ENCODE assay signal across 12 mouse cellular contexts in the genomic region with DNA sequence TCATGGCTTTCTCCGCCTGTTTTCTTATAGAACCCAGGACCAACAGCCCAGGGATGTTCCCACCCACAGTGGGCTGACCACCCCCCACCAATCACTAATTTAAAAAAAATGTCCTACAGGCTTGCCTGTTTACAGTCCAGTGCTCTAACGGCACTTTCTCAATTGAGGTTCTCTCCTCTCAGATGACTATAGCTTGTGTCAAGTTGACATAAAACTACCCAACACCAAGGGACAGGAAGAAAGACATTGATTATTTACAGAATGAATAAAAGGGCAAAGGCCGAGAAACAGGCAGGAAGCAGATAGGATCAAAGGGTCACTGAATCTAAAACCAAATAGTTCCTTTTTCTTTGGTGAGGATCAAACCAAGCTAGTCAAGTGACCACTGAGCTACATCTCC. TPM values are rescaled to one million over a fixed set of nuclear protein-coding genes. Genes with fewer than 3 reads are reported as not detected.
A peak's percentile ranks its signal among the peaks of the same experiment; 100 is the strongest.
DNase-seq lines count a peak whose midpoint lies in the region; ATAC-seq and TF ChIP-seq lines count a peak whose summit lies in the region.
"Had no signal": no experiment of that assay in that cellular context is flagged by ENCODE, and none has a peak within 500 bp of the region (broad histone marks: within the 10 kb centered on the region; RNA-seq: fewer than 3 reads in every experiment).

No protein-coding gene starts in this region.

- TF ChIP-seq EP300 in heart, postnatal 0 days (IDR thresholded peaks at IDR 0.05; ENCODE audit: low read depth) = no peak
- TF ChIP-seq EP300 in stomach, postnatal 0 days (optimal IDR thresholded peaks at IDR 0.05) = no peak

- no peak for TF ChIP-seq CTCF in heart, postnatal 0 days (IDR thresholded peaks at IDR 0.05; ENCODE audit: low read depth)
- no peak for TF ChIP-seq CTCF in stomach, postnatal 0 days (IDR thresholded peaks at IDR 0.05; ENCODE audit: low read depth)

- no peaks in the 10 kb centered on the region for H3K27me3 ChIP-seq in heart, postnatal 0 days (ENCODE audit: control insufficient read depth, insufficient read depth, low read length)
- H3K27me3 ChIP-seq in stomach, embryonic 15.5 days (replicated peaks) = no peaks in the 10 kb centered on the region
- H3K27me3 ChIP-seq in stomach, postnatal 0 days (ENCODE audit: control insufficient read depth, insufficient read depth, low read length) = no peaks in the 10 kb centered on the region
- no peaks in the 10 kb centered on the region for H3K27me3 ChIP-seq in limb, embryonic 15.5 days

- H3K4me2 ChIP-seq in heart, postnatal 0 days (ENCODE audit: low read depth, low read length) = no peak overlapping the region
- no peak overlapping the region for H3K4me2 ChIP-seq in stomach, embryonic 15.5 days
- H3K4me2 ChIP-seq in stomach, postnatal 0 days (replicated peaks; ENCODE audit: low read depth) = no peak overlapping the region
- H3K4me2 ChIP-seq in limb, embryonic 15.5 days = no peak overlapping the region
- H3K4me2 ChIP-seq: hindbrain, embryonic 14.5 days had no signal

- no peak overlapping the region for H3K4me3 ChIP-seq in heart, postnatal 0 days (ENCODE audit: low read depth, low read length)
- H3K4me3 ChIP-seq in stomach, embryonic 15.5 days (replicated peaks) = no peak overlapping the region
- H3K4me3 ChIP-seq in stomach, postnatal 0 days (ENCODE audit: low read depth, low read length) = no peak overlapping the region
- no peak overlapping the region for H3K4me3 ChIP-seq in limb, embryonic 15.5 days

- DNase-seq in heart, postnatal 0 days (ENCODE audit: low spot score) = no peak
- no peak for DNase-seq in heart, adult 8-10 months (ENCODE audit: low spot score)
- DNase-seq in stomach, postnatal 0 days (ENCODE audit: low spot score) = no peak
- no peak for DNase-seq in adipocyte (ENCODE audit: low spot score)
- no peak for DNase-seq in left cerebral cortex, adult 11 months (ENCODE audit: low spot score)
- DNase-seq: gastrocnemius, postnatal 25 days; lung, postnatal 36 days; midbrain, embryonic 14.5 days; right cerebral cortex, postnatal 14 days had no signal

- 77% methylated on average over 3 of the region's 3 CpGs for WGBS in heart, postnatal 0 days
- WGBS in stomach, embryonic 15.5 days = 51% methylated on average over 3 of the region's 3 CpGs
- 56% methylated on average over 3 of the region's 3 CpGs for WGBS in stomach, postnatal 0 days
- WGBS in limb, embryonic 15.5 days = 46% methylated on average over 3 of the region's 3 CpGs

- H3K36me3 ChIP-seq in heart, postnatal 0 days (replicated peaks; ENCODE audit: control insufficient read depth, insufficient read depth, low read length) = no peaks in the 10 kb centered on the region
- H3K36me3 ChIP-seq in stomach, embryonic 15.5 days = no peaks in the 10 kb centered on the region
- no peaks in the 10 kb centered on the region for H3K36me3 ChIP-seq in stomach, postnatal 0 days (ENCODE audit: control insufficient read depth, insufficient read depth, low read length)
- no peaks in the 10 kb centered on the region for H3K36me3 ChIP-seq in limb, embryonic 15.5 days

- H3K9me3 ChIP-seq in heart, postnatal 0 days (replicated peaks; ENCODE audit: control insufficient read depth, low read length) = no peaks in the 10 kb centered on the region; the same call in 1 of the 2 replicates
- no peaks in the 10 kb centered on the region for H3K9me3 ChIP-seq in stomach, embryonic 15.5 days
- H3K9me3 ChIP-seq in stomach, postnatal 0 days (ENCODE audit: control insufficient read depth, low read length) = no peaks in the 10 kb centered on the region
- no peaks in the 10 kb centered on the region for H3K9me3 ChIP-seq in limb, embryonic 15.5 days

- 0 out of 2 replicates have a peak overlapping the region, but pooled peaks have one; percentile 78 for H3K27ac ChIP-seq in heart, postnatal 0 days (ENCODE audit: low read depth)
- peak overlapping the region; percentile 22 for H3K27ac ChIP-seq in stomach, embryonic 15.5 days
- no peak overlapping the region for H3K27ac ChIP-seq in stomach, postnatal 0 days (replicated peaks)
- peak overlapping the region; percentile 48 for H3K27ac ChIP-seq in limb, embryonic 15.5 days

- no peak overlapping the region for H3K9ac ChIP-seq in heart, postnatal 0 days (replicated peaks; ENCODE audit: low read depth, low read length)
- H3K9ac ChIP-seq in stomach, embryonic 15.5 days = no peak overlapping the region
- no peak overlapping the region for H3K9ac ChIP-seq in stomach, postnatal 0 days (ENCODE audit: low read length)
- no peak overlapping the region for H3K9ac ChIP-seq in limb, embryonic 15.5 days
- H3K9ac ChIP-seq: hindbrain, embryonic 14.5 days had no signal

- ATAC-seq in heart, postnatal 0 days (ENCODE audit: insufficient read depth, low read depth) = no peak
- ATAC-seq in stomach, embryonic 15.5 days (ENCODE audit: insufficient read depth, low FRiP score, low read depth) = no peak
- ATAC-seq in stomach, postnatal 0 days (ENCODE audit: low FRiP score, low TSS enrichment) = no peak
- no peak for ATAC-seq in limb, embryonic 15.5 days (ENCODE audit: insufficient number of reproducible peaks, low FRiP score, low TSS enrichment, low read depth)

- peaks cover 21% of the 10 kb centered on the region for H3K4me1 ChIP-seq in heart, postnatal 0 days (ENCODE audit: control insufficient read depth, insufficient read depth)
- peaks cover 22% of the 10 kb centered on the region for H3K4me1 ChIP-seq in stomach, embryonic 15.5 days
- no peaks in the 10 kb centered on the region for H3K4me1 ChIP-seq in stomach, postnatal 0 days (replicated peaks; ENCODE audit: control insufficient read depth, insufficient read depth)
- H3K4me1 ChIP-seq in limb, embryonic 15.5 days = peaks cover 42% of the 10 kb centered on the region

RNA-seq across cellular contexts. Expression of a gene that starts 54.1 kb away (rescaled TPM):
- 1.6 TPM in 1 of 2 replicates, not detected in the other for total RNA-seq in heart, postnatal 0 days (2014; rRNA removed; ENCODE audit: low replicate concordance)
- 0.45 and 0.46 TPM in 2 replicates for polyA plus RNA-seq in heart, postnatal 0 days (2015; fragmentation: Nextera tagmentation; extraction: Ambion mirVana)
- total RNA-seq in heart, adult 8-10 months (2022) = under 1 TPM; 0.09 to 0.41 (median 0.27) TPM
- polyA plus RNA-seq in stomach, embryonic 15.5 days (2015; fragmentation: Nextera tagmentation; extraction: Ambion mirVana) = 0.99 and 1.3 TPM in 2 replicates
- 0.97 and 1.3 TPM in 2 replicates for polyA plus RNA-seq in stomach, postnatal 0 days (2015; fragmentation: Nextera tagmentation; extraction: Ambion mirVana)
- 1.1 and 1.3 TPM in 2 replicates for polyA plus RNA-seq in limb, embryonic 15.5 days (2015; fragmentation: Nextera tagmentation; extraction: Ambion mirVana)
